Comparison of ENCODE assay signal across 12 mouse cellular contexts in the genomic region with DNA sequence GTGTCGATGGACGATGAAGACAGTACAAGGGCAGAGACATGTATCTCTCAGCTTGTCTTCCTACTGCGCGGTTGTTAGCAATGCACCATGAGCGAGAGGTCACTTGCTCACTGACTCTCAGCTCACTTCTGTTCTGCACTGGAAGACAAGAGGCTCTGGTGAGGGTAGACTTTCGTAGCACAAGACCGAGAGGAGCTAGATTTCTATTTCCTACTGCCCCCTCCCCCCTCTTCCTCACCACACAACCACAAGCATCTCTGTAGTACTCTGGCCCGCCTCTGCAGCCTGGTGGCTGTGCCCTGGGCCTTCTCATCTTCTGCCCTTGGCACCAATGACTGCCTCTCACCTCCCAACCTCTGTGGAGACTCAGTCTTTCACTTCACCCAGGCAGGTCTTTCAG. TPM values are rescaled to one million over a fixed set of nuclear protein-coding genes. Genes with fewer than 3 reads are reported as not detected.
DNase-seq lines count a peak whose midpoint lies in the region; ATAC-seq and TF ChIP-seq lines count a peak whose summit lies in the region.
"Had no signal": no experiment of that assay in that cellular context is flagged by ENCODE, and none has a peak within 500 bp of the region (broad histone marks: within the 10 kb centered on the region; RNA-seq: fewer than 3 reads in every experiment).

No protein-coding gene starts in this region.

- no peak for ATAC-seq in limb, embryonic 15.5 days (ENCODE audit: insufficient number of reproducible peaks, low FRiP score, low TSS enrichment, low read depth)

- H3K4me1 ChIP-seq in spleen, adult 2 months (ENCODE audit: control insufficient read depth, insufficient read depth, insufficient read length): peaks cover 6% of the 10 kb centered on the region
- peaks cover 68% of the 10 kb centered on the region for H3K4me1 ChIP-seq in limb, embryonic 15.5 days

- peaks cover under 1% of the 10 kb centered on the region; the same call in 1 of the 2 replicates for H3K27me3 ChIP-seq in spleen, adult 2 months (ENCODE audit: control insufficient read depth, insufficient read depth, low read length)
- no peaks in the 10 kb centered on the region for H3K27me3 ChIP-seq in limb, embryonic 15.5 days

- 41% methylated on average over 8 of the region's 8 CpGs for WGBS in spleen, adult 2 months
- WGBS in limb, embryonic 15.5 days: 70% methylated on average over 8 of the region's 8 CpGs

- intact Hi-C loops in gastrocnemius, adult 2 months (cut with DNase I): loop anchor here (5.0 kb wide), 1 partner anchor 47 kb away; no protein-coding TSS in a partner anchor

- no peaks in the 10 kb centered on the region for H3K9me3 ChIP-seq in limb, embryonic 15.5 days

- H3K27ac ChIP-seq in gastrocnemius, adult 2 months: peak overlapping the region; percentile 24; the same call in 1 of the 2 replicates
- H3K27ac ChIP-seq in spleen, adult 2 months (ENCODE audit: insufficient read depth, low read length): no peak overlapping the region
- peak overlapping the region; percentile 81 for H3K27ac ChIP-seq in limb, embryonic 15.5 days
- H3K27ac ChIP-seq: macrophage had no signal

- H3K36me3 ChIP-seq in spleen, adult 2 months (ENCODE audit: control insufficient read depth, insufficient read depth, low read length): no peaks in the 10 kb centered on the region
- H3K36me3 ChIP-seq in limb, embryonic 15.5 days: peaks cover 20% of the 10 kb centered on the region

- no peak overlapping the region for H3K4me3 ChIP-seq in gastrocnemius, adult 2 months
- no peak overlapping the region for H3K4me3 ChIP-seq in spleen, adult 2 months (ENCODE audit: extremely low read depth, insufficient read depth, insufficient read length)
- H3K4me3 ChIP-seq in limb, embryonic 15.5 days: no peak overlapping the region
- H3K4me3 ChIP-seq: erythroblast, embryonic 14.5 days had no signal

- no peak for DNase-seq in gastrocnemius, adult 2 months
- no peak for DNase-seq in gastrocnemius, adult 18-20 months (ENCODE audit: low spot score)
- DNase-seq in spleen, adult 2 months (ENCODE audit: low read depth in 1 of 2, low spot score in 2 of 2): peak; percentile 22
- no peak for DNase-seq in spleen, adult 12 weeks (ENCODE audit: low spot score)
- peak; percentile 61 for DNase-seq in thymus, postnatal 4 days
- no peak for DNase-seq in cerebellum, adult 9-11 months
- no peak for DNase-seq in urinary bladder, postnatal 10 days (ENCODE audit: low spot score)
- DNase-seq: adrenal gland, postnatal 36 days; cerebellum, adult 11-12 months had no signal

- no peak overlapping the region for H3K4me2 ChIP-seq in limb, embryonic 15.5 days

- no peak for TF ChIP-seq CTCF in gastrocnemius, adult 2 months (IDR thresholded peaks at IDR 0.05)
- TF ChIP-seq CTCF in spleen, adult 2 months (IDR thresholded peaks at IDR 0.05; ENCODE audit: extremely low read depth, insufficient read depth, insufficient read length, insufficient replicate concordance): no peak

- no peak for TF ChIP-seq POLR2A in spleen, adult 2 months (IDR thresholded peaks at IDR 0.05; ENCODE audit: low read depth, low read length)

- no peak overlapping the region for H3K9ac ChIP-seq in limb, embryonic 15.5 days

RNA-seq across cellular contexts. Expression of gene Rasl11b, which starts 5.4 kb away (rescaled TPM):
- 1 to 10 TPM; 2.0 to 5.4 TPM for total RNA-seq in gastrocnemius, adult 2 months (2021)
- 1 to 10 TPM; 2.8 to 4.7 TPM for total RNA-seq in gastrocnemius, adult 18-20 months (2021)
- 7.7 and 10.1 TPM in 2 replicates for polyA plus RNA-seq in spleen, adult 2 months (2012; rRNA removed)
- polyA plus RNA-seq in limb, embryonic 15.5 days (2015; fragmentation: Nextera tagmentation; extraction: Ambion mirVana): 126 and 133 TPM in 2 replicates
- polyA plus RNA-seq: erythroblast, embryonic 14.5 days; macrophage had no signal

Comparison
In these comparisons a context has a peak if more than half of its experiments do, and no peak if none do; other contexts are left out.
1. DNase-seq: peak in spleen, adult 2 months (2 of 2) and thymus, postnatal 4 days (single experiment); none in gastrocnemius, adult 2 months (single experiment), gastrocnemius, adult 18-20 months (single experiment), spleen, adult 12 weeks (single experiment), cerebellum, adult 9-11 months (single experiment) and urinary bladder, postnatal 10 days (single experiment).